Mouse (Mus musculus) forebrain, embryonic 15.5 days (tissue): Measurements from ENCODE around the gene Serinc2. TPM values are rescaled to one million over a fixed set of nuclear protein-coding genes. Genes with fewer than 3 reads are reported as not detected.

Experiments used
- ATAC-seq: fragments of 200-750 bp; cut with Nextera tagmentation; replicated peaks from 2 replicates; pipeline ENCODE4 v1.8.0; 2017; ENCODE audit warnings: mild to moderate bottlenecking, moderate TSS enrichment, moderate library complexity
- H3K27ac ChIP-seq: fragments of 300-500 bp; sonication (generic); replicated peaks from 2 replicates; pipeline ENCODE4 v1.5.1; 2015; ENCODE audit warnings: mild to moderate bottlenecking, inconsistent platforms
- H3K27me3 ChIP-seq: fragments of 300-500 bp; sonication (generic); 2 replicates; pipeline ENCODE4 v1.6.1; 2015; ENCODE audit warnings: inconsistent platforms
- H3K36me3 ChIP-seq: fragments of 300-500 bp; sonication (generic); 2 replicates; pipeline ENCODE4 v1.6.1; 2015; ENCODE audit warnings: mild to moderate bottlenecking, inconsistent platforms
- H3K4me1 ChIP-seq: fragments of 300-500 bp; sonication (generic); 2 replicates; pipeline ENCODE4 v1.6.1; 2015; ENCODE audit warnings: inconsistent platforms
- H3K4me2 ChIP-seq: fragments of 300-500 bp; sonication (generic); replicated peaks from 2 replicates; pipeline ENCODE4 v1.6.1; 2015; ENCODE audit warnings: mild to moderate bottlenecking, inconsistent platforms
- H3K4me3 ChIP-seq: fragments of 300-500 bp; sonication (generic); 2 replicates; pipeline ENCODE4 v1.5.1; 2015; ENCODE audit warnings: mild to moderate bottlenecking, inconsistent platforms
- H3K9ac ChIP-seq: fragments of 300-500 bp; sonication (generic); replicated peaks from 2 replicates; pipeline ENCODE4 v1.6.1; 2015; ENCODE audit warnings: mild to moderate bottlenecking, inconsistent platforms
- H3K9me3 ChIP-seq: fragments of 300-500 bp; sonication (generic); 2 replicates; pipeline ENCODE4 v1.6.1; 2016; ENCODE audit warnings: inconsistent platforms
- WGBS: fragments of 180-500 bp; shearing (Covaris S2); methylation state at CpG from one replicate; pipeline ENCODE4 v1.1.7; 2015; ENCODE audit warnings: mixed read lengths; 5-methylcytosine and 5-hydroxymethylcytosine counted together
- polyA plus RNA-seq: library from polyadenylated mRNA; unstranded; fragments of >200 nt; fragmentation: Nextera tagmentation; extraction: Ambion mirVana; gene quantifications from 2 replicates; pipeline ENCODE4 v1.2.1, GENCODE M21; 2015

Gene Serinc2
- polyA plus RNA-seq, 1 experiment from 2014 or later = 87.4 TPM

GRCm38 (mm10) chr4:130309254-130309653 lies 30.2 kb upstream of the Serinc2 start:
- Histone ChIP-seq H3K36me3 (peaks cover 3% of the 10 kb centered on the region; the same call in 1 of the 2 replicates), H3K4me3 (peak overlapping the region; percentile 53), H3K4me1 (peaks cover 18% of the 10 kb centered on the region), H3K9me3 (no peaks in the 10 kb centered on the region), H3K4me2 (peak overlapping the region; percentile 80), H3K27me3 (peaks cover 18% of the 10 kb centered on the region), H3K27ac (no peak overlapping the region), H3K9ac (peak overlapping the region; percentile 61)
- 46% methylated on average over 8 of the region's 8 CpGs for WGBS
- no peak for ATAC-seq

GRCm38 (mm10) chr4:130308231-130309081 lies 29.5 kb upstream of the Serinc2 start, which contains the start of the genes Fabp3 and Gm10570:
Fabp3 (plus strand) TSS chr4:130308595.
Gm10570 (minus strand) TSS chr4:130308674.
- peak within 1 kb of the TSS; percentile 61 for H3K9ac ChIP-seq
- peak; percentile 65 for ATAC-seq
- no peaks in the 10 kb centered on the region for H3K9me3 ChIP-seq
- under 1% methylated on average over 52 of the region's 52 CpGs for WGBS
- H3K4me1 ChIP-seq = peaks cover 18% of the 10 kb centered on the region
- peak within 1 kb of the TSS; percentile 53 for H3K4me3 ChIP-seq
- no peaks in the 10 kb centered on the region for H3K36me3 ChIP-seq
- H3K27me3 ChIP-seq = peaks cover 18% of the 10 kb centered on the region
- H3K27ac ChIP-seq = no peak within 1 kb of the TSS
- peak within 1 kb of the TSS; percentile 80 for H3K4me2 ChIP-seq

- under 1% methylated on average over 23 of the region's 23 CpGs for WGBS
- Histone ChIP-seq H3K4me2 (peak overlapping the region; percentile 80), H3K27ac (no peak overlapping the region), H3K27me3 (peaks cover 18% of the 10 kb centered on the region), H3K4me1 (peaks cover 18% of the 10 kb centered on the region), H3K36me3 (no peaks in the 10 kb centered on the region), H3K4me3 (peak overlapping the region; percentile 53), H3K9me3 (no peaks in the 10 kb centered on the region), H3K9ac (peak overlapping the region; percentile 61)
- ATAC-seq = peak; percentile 33; the same call in 1 of the 2 replicates
These were observed 28.8 kb upstream of the Serinc2 start for GRCm38 (mm10) chr4:130307851-130308230.

- peak overlapping the region; percentile 53; the same call in 1 of the 2 replicates for H3K4me3 ChIP-seq
- no peak overlapping the region for H3K4me2 ChIP-seq
- no peaks in the 10 kb centered on the region for H3K9me3 ChIP-seq
- H3K4me1 ChIP-seq = peaks cover 18% of the 10 kb centered on the region
- 77% methylated on average over 10 of the region's 10 CpGs for WGBS
- no peak for ATAC-seq
- no peaks in the 10 kb centered on the region for H3K36me3 ChIP-seq
- H3K9ac ChIP-seq = no peak overlapping the region
- no peak overlapping the region for H3K27ac ChIP-seq
- H3K27me3 ChIP-seq = peaks cover 18% of the 10 kb centered on the region
These were observed 28.0 kb upstream of the Serinc2 start for GRCm38 (mm10) chr4:130306796-130307630.

DNA sequence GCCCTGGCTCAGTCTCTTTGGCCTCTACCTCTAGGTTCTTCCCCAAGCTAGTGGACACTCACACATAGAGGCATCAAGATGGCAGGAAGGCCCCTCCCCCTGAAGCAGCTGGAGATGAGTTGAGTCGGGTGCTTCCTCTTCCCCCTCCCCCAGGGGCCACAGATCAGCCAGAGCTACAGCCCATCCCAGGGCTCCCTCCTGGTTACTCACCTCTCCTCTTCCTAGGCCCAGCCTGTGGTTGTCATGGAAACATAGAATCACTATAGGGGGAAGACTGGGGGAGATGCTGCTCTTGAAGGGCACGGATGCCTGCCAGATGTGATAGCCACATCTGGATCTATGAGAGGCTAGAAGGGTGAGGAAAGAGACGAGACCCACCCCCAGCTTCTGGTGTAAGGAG lies 25.7 kb upstream of the Serinc2 start:
- WGBS = 18% methylated on average over 3 of the region's 3 CpGs
- H3K4me1 ChIP-seq = peaks cover 18% of the 10 kb centered on the region
- no peak overlapping the region for H3K27ac ChIP-seq
- ATAC-seq = no peak
- H3K4me2 ChIP-seq = no peak overlapping the region
- no peak overlapping the region for H3K4me3 ChIP-seq
- H3K9ac ChIP-seq = no peak overlapping the region
- H3K27me3 ChIP-seq = peaks cover 15% of the 10 kb centered on the region
- H3K36me3 ChIP-seq = no peaks in the 10 kb centered on the region
- no peaks in the 10 kb centered on the region for H3K9me3 ChIP-seq

DNA sequence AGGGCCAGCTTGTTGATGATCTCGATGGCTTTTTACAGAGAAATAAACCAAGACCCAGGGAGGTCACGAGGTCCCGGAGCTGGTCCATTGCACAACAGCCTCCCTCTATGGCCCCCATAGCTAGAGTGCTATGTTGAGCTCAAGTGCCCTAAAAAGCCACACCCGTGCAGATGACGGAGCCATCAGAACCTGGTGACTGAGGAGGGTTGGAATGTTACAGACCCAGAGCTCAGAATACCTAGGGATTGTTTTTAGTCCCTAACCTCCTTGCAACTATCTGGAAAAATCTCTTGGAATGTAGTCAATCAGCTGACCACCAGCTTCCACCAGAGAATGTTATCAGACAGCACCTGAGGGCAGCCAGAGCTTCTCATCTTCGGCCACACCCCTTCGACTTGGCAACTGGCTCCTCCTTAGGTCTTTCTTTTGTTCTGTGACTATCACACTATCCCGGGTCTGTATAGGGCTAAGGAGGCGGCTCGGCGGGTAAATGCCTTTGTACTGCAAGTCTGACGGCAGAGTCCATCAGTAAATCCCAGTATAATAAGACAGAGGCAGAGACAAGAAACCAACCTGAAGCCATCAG lies 23.4 kb upstream of the Serinc2 start:
- H3K36me3 ChIP-seq = no peaks in the 10 kb centered on the region
- no peak overlapping the region for H3K27ac ChIP-seq
- no peak overlapping the region for H3K9ac ChIP-seq
- peaks cover 9% of the 10 kb centered on the region for H3K27me3 ChIP-seq
- WGBS = 52% methylated on average over 12 of the region's 12 CpGs
- no peaks in the 10 kb centered on the region for H3K4me1 ChIP-seq
- no peak overlapping the region for H3K4me2 ChIP-seq
- H3K4me3 ChIP-seq = no peak overlapping the region
- H3K9me3 ChIP-seq = no peaks in the 10 kb centered on the region
- ATAC-seq = no peak

GRCm38 (mm10) chr4:130299629-130300018 lies 20.6 kb upstream of the Serinc2 start:
- WGBS = 78% methylated on average over 8 of the region's 8 CpGs
- Histone ChIP-seq H3K9ac (no peak overlapping the region), H3K27ac (no peak overlapping the region)

GRCm38 (mm10) chr4:130298877-130299628 lies 20.0 kb upstream of the Serinc2 start:
- Histone ChIP-seq H3K4me3 (no peak overlapping the region), H3K36me3 (no peaks in the 10 kb centered on the region), H3K9me3 (no peaks in the 10 kb centered on the region), H3K27ac (no peak overlapping the region), H3K27me3 (no peaks in the 10 kb centered on the region), H3K9ac (no peak overlapping the region), H3K4me2 (no peak overlapping the region), H3K4me1 (no peaks in the 10 kb centered on the region)
- WGBS = 75% methylated on average over 11 of the region's 11 CpGs
- ATAC-seq = no peak

More at GRCm38 (mm10) chr4:130299629-130300018, 20.6 kb upstream of the Serinc2 start:
- Histone ChIP-seq H3K9me3 (no peaks in the 10 kb centered on the region), H3K27me3 (no peaks in the 10 kb centered on the region), H3K4me2 (no peak overlapping the region), H3K36me3 (no peaks in the 10 kb centered on the region), H3K4me1 (no peaks in the 10 kb centered on the region), H3K4me3 (no peak overlapping the region)
- ATAC-seq = no peak

GRCm38 (mm10) chr4:130297123-130297529 lies 18.1 kb upstream of the Serinc2 start:
- WGBS = 23% methylated on average over 13 of the region's 13 CpGs
- Histone ChIP-seq H3K36me3 (no peaks in the 10 kb centered on the region), H3K9me3 (no peaks in the 10 kb centered on the region), H3K9ac (no peak overlapping the region), H3K4me2 (no peak overlapping the region), H3K4me3 (no peak overlapping the region), H3K4me1 (no peaks in the 10 kb centered on the region), H3K27me3 (no peaks in the 10 kb centered on the region), H3K27ac (no peak overlapping the region)
- ATAC-seq = no peak

GRCm38 (mm10) chr4:130296243-130296965 lies 17.4 kb upstream of the Serinc2 start:
- Histone ChIP-seq H3K27me3 (no peaks in the 10 kb centered on the region), H3K4me3 (no peak overlapping the region), H3K4me2 (no peak overlapping the region), H3K27ac (no peak overlapping the region), H3K36me3 (no peaks in the 10 kb centered on the region), H3K9me3 (no peaks in the 10 kb centered on the region), H3K4me1 (no peaks in the 10 kb centered on the region), H3K9ac (no peak overlapping the region)
- ATAC-seq = no peak
- WGBS = 86% methylated on average over 13 of the region's 13 CpGs
